Mouse (Mus musculus) CH12.LX (cell line): Measurements from ENCODE around the gene Ccdc88c.

Experiments
- E2F4 ChIP-seq: IDR thresholded peaks from 2 replicates; pipeline ENCODE4 v1.6.1; 2011; ENCODE audit warnings: low read depth, low read length, improper control_type of control experiment; ENCODE audit not compliant: insufficient replicate concordance
- GABPA ChIP-seq: IDR thresholded peaks from 2 replicates; pipeline ENCODE4 v1.6.1; 2012; ENCODE audit warnings: low read depth, low read length, improper control_type of control experiment, inconsistent platforms; ENCODE audit not compliant: insufficient replicate concordance
- TBP ChIP-seq: conservative IDR thresholded peaks from 2 replicates; pipeline ENCODE4 v1.6.1; 2011; ENCODE audit warnings: low read depth, low read length, improper control_type of control experiment

DNA sequence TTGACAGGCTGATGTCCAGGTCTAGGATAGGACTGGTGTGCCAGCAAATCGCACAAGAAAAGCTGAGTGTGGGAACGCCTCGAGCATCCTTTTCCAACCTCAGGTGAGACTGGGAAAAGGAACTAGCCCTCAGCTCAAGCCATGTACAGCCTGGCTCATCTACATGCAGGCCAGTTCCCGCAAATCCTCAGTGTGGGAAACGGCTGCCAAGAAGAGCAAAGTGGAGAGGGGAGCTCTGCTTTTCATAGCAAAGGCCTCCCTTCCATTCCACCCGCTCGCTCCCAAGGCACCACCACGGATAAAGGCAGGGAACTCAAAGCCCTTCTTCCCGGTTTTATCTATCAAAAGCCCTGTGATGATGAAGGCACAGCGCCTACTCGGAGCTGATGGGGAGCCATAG is 5.7 kb downstream of the Ccdc88c start:
- TF ChIP-seq TBP (no peak), E2F4 (no peak), GABPA (no peak)
